Mouse (Mus musculus) urinary bladder, postnatal 14 days (tissue): Measurements from ENCODE around the gene Dcaf5.

Source experiments
- DNase-seq: peaks from one replicate; pipeline ENCODE4 v3.0.0; 2021; ENCODE audit warnings: low spot score

Dcaf5 gene

DNA sequence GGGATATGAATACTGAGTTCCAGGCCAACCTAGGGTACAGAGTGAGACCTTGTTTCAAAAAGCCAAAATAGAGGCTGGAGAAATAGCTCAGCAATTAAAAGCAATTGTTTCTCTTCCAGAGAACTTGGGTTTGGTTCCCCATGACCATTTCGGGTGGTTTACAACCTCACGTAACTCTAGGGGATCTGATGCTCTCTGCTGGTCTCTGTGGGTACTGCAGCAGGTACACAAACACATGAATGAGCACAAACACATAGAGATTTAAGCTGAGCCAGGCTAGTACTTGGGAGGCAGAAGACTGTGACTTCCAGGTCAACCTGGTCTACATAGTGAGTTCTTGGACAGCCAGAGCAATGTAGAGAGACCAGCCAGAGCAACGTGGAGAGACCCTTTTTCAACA is 28.6 kb downstream of the Dcaf5 start:
- peak; percentile 40 for DNase-seq

DNA sequence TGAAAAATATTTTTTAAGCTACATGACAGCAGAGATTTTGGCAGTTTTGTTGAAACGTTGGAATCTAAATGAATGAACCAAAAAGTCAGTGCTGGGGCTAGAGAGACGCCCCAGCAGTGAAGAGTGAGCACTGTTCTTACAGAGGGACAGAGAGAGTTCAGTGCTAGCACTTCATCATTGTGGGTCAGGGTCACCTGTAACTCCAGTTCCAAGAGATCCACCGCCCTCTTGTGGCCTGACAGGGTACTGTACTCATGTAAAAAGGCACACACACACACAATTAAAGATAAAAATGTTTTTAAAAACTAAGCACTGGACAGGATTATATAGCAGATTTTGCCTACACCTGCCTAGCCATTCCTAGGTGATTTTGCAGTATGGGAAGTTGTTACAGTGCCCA is 29.8 kb downstream of the Dcaf5 start:
- peak; percentile 32 for DNase-seq

DNA sequence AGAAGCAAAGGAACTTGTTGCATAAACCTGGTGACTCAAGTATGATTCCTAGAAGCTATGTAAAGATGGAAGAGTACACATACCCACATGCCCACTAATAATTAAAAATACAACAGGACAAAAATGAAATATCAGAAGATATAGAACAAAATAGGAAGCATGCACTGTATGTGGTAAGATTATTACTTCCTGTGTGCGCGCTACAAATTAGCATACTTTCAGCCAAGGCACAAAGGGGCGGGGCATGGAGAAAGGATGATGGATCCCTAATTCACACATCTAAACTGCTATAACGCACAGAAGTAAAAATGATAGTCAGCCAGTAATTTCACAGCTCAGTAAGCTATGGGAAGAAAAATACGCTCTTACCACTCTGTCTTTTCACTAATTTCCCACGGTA is 32.3 kb downstream of the Dcaf5 start:
- no peak for DNase-seq

DNA sequence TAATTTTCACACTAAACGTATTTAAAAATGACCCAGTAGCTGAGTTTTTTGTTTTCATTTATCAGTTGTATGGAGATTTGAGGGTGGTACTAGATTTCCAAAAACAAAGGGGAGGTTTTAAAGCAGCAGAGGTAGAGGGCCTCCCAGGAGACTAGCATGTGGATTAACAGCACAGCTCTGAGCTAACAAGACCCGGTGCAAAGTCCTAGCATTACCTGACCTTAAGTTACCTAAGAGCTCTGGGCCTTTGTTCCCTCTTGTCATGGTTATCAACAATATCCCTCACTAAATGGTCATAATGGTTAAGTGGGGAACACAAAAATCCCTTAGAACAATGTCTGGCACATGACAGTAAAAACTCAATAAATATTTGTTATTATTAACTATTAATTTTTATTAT is 37.3 kb downstream of the Dcaf5 start:
- DNase-seq: no peak

DNA sequence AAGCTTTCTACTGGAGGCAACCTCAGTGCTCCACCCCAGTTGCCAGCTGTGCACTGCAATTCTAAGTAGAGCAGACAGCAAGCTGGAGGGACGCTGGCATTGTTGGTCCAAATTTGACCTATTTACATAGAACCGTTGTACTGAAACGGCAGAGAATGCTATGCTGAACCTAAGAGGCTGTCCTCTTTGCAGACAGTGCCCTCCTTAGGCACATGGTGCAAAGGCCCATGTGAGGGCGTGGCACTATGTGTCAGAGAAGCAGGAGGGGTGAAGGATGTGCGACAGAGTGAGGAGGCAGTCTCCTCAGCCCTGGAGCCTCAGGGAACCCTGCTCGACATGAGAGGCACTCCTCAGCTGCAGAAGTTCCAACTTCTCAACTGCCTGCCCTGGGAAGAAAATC is 40.0 kb downstream of the Dcaf5 start:
- no peak for DNase-seq

DNA sequence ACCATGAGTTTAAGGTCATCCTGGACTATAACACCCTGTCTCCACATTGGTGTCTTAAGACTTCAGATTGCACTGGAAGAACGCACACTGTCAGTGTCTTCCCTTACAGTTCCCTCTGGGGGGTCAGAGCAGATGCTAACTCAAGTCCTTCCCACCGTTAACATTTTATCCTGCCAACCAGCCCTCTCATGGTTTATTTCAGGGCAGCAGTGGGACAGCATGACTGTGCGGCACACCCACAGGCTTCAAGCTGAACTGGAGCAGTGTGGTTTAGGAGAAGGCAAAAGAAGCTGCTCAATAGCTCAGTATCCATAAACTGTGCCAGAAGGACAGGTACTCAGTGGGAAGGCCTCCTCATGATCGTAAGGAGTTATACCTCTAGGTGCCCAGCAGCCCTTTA is 41.1 kb downstream of the Dcaf5 start:
- DNase-seq: no peak

DNA sequence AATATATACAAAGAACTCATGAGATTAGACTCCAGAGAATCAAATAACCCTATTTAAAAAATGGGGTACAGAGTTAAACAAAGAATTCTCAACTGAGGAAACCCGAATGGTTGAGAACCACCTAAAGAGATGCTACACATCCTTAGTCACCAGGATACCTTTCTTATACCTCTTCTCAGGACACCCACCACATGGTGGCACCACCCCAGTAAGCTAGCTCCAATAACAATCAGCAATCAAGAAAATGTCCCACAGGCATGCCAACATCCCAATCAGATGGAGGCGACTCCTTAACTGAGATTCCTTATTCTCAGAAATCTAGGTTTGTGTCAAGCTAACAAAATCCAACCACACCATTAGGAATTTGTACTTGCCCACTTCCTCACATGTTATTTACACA is 42.4 kb downstream of the Dcaf5 start:
- peak; percentile 17 for DNase-seq

DNA sequence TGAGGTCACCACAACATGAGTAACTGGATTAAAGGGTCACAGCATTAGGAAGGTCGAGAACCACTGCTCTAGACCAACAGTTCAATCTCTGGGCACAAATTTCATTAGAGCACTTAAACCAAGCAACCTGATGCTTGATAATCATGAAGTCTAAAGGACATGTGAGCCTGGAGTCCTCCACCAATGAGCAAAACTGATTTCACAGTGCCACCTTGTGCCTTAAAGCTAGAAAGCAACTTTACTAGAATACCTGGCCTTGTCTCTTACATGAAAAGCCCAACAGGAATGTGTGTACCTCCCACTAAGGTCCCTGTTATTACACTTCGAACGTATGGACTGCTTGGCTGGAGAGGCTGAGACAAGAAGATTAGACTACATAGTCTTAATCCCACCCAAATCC is 47.0 kb downstream of the Dcaf5 start:
- no peak for DNase-seq

DNA sequence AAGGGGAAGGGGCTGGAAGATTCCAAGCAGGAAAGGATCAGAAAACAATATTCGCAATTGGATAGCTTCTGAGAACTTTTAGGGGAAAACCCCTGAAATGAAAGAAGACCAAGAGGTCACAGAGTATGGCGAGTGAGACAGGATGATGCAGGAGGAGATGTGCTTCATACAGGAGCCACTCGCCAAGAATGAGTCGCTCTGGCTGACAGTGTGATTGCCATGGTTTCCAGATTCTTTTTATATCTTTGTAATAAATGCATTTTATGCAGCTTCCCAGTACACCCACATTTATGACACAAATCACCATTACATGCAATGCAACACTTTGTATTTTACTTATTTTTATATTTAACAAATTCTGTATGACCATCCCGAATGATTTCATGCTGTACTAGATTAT is 49.1 kb downstream of the Dcaf5 start:
- DNase-seq: no peak

DNA sequence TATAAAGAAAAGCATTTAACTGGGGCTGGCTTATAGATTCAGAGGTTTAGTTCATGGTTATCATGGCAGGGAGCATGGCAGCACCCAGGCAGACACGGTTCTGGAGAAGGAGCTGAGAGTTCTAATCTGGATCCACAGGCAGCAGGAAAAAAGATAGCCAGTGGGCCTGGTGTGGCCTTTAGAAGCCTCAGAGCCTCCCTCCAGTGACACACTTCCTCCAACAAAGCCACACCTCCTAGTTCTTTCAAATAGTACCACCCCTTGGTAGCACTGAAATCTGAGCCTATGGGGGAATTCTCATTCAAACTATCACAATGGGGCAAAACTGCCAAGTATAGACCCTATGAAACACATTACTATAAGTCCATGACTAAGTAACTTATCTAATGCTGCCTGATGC is 51.0 kb downstream of the Dcaf5 start:
- DNase-seq: no peak

DNA sequence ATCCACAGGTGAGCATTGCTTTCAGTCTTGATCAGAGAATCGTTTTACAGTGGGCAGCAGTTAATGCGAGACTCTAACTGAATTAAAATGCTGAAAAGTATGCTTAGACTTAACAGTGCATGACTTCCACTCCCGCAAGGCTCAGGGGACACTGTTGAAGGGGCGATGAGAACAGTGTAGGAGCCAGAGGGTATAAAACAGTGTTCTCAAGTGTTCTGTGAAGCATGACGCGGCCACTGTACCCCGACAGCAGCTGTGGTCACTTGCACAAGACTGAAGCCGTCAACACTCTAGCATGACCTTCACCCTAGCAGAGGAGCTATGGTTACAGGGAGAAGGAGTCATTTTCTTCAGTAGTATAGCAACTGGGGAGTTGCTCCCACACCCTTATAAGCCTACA is 52.9 kb downstream of the Dcaf5 start:
- DNase-seq: no peak

DNA sequence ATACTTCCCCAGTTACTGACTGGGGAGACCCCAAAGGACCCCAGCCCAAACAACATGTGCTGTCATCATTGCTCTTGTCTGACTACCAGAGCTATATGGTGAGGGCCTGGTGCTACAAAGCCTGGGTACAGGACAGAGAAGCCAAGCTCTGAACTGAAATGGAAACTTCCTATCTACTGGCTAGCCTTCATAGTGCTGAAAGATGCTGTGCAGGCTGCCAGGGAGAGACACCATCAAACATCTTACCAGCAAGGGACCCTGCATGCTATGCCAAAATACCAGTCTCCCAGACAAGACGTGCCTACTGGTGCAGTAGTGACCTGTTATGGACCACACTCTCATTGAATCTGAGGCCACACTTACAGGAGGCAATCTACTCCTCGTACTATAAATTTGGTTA is 53.6 kb downstream of the Dcaf5 start:
- DNase-seq: no peak

DNA sequence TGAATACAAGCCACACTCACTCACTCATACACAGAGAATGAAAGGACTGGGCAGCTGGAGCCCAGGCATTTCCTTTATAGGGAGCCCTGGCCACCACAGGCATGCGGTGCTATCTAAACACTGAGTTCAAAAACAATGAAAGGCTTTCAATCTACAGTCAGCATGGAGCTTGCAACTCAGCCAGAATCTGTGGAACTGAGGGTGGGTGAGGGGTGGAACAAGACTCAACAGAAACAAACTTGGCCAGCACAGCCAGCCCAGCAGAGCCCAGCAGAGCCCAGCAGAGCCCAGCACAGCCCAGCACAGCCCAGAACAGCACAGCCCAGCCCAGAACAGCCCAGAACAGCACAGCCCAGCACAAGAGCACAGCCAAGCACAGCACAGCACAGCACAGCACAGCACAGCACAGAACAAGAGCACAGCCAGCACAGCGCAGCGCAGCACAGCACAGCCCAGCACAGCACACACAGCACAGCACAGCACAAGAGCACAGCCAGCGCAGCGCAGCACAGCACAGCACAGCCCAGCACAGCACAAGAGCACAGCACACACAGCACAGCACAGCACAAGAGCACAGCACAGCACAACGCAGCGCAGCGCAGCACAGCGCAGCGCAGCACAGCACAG is 56.5 kb downstream of the Dcaf5 start:
- DNase-seq: no peak

DNA sequence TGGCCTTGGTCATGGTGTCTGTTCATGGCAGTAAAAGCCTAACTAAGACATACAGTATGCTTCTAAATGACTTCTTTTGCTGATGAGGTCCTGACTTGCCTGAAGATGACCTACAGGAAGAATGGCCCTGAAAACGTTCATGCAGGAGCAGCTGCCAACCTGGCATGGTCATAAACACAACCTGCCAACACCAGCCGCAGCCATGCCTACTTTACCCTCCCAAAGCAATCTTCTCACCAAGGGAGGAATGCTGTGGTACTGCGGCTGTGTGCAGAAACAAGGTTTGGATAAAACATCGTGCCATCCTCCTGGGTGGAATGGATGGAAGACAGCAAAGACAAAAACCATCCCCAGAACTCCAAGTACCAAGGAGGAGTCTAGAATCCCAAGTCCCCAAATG is 57.0 kb downstream of the Dcaf5 start:
- DNase-seq: no peak

DNA sequence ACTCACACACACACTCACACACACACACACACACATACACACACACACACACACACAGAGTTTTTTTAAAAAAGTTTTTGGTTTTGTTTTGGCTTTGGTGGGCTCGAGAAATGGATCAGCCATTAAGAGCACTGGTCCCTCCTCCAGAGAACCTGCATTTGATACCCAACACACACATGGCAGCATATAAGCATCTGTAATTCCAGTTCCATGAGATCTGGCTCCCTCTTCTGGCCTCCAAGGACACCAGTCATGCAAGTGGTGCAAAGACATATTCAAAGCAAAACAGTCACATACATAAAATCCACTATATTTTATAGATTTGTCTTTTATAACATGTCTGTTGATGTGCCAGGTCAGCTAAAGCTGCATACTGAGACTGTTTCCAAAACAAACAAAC is 58.8 kb downstream of the Dcaf5 start:
- peak; percentile 12 for DNase-seq

DNA sequence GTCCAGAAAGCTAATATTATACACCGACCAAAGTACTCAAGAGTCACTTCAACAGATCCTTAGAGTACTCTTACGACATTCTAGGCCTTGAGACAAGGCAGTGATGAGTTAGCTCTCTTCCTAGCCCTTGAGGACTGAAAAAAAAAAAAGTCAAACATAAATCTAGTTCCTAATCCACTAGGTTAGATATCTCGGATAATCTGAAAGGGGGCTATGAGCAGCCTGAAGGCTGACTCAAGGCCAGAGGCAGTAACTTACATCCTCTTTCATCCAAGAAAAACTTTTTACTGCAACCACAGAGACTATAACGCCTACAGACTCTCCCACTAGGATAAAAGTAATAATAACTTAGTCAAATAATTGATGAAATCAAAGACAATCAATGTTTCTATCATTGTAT is 60.7 kb downstream of the Dcaf5 start:
- DNase-seq: no peak

DNA sequence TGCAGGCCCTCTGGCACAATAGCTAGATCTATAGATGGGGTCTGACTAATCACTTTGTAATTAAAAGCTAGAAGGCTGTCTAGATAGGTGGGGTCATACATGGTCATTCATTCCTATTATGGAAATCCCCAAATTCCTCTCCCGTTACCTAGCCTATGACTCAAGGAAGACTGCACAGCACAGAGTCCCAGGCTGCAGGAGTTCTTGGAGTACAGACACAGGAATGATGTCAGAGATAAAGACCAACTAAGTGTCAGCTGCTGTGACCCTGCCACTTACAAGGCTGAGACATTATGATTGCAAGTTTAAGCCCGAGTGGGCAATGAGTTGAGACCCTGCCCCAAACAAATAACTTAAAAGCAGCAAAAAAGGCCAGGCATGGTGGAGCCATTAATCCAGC is 61.7 kb downstream of the Dcaf5 start:
- no peak for DNase-seq

DNA sequence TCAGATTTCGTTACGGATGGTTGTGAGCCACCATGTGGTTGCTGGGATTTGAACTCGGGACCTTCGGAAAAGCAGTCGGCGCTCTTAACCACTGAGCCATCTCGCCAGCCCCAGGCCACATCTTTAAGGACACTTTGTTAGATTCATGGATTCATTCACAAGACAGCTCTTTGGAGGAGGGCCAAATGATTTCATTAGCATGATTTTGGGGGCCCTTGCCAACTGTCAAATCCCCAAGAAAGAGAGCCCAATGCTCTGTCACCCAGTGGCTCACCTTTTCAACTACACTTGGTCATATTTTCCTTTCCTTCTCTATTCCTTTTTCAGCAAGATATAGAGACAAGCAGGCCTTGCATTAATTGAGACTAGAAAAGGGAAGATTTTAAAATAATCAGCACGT is 63.5 kb downstream of the Dcaf5 start:
- DNase-seq: no peak

DNA sequence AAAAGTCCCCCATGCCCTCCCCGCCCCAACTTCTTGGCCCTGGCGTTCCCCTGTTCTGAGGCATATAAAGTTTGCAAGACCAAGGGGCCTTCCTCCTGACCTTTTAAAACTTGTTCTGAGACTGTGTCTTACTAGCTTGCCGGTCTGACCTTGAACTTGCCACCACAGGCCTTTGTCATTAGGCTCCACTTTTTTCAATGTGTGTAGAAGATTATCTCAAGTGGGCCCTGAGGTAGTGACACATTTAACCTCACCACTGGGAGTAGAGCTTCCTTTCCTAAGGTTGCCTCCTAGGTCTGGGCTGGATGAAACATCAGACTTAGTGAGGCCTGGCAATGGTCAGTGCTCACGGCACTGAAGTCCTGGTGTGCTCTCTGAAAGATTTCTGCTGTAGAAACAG is 69.2 kb downstream of the Dcaf5 start:
- DNase-seq: no peak

DNA sequence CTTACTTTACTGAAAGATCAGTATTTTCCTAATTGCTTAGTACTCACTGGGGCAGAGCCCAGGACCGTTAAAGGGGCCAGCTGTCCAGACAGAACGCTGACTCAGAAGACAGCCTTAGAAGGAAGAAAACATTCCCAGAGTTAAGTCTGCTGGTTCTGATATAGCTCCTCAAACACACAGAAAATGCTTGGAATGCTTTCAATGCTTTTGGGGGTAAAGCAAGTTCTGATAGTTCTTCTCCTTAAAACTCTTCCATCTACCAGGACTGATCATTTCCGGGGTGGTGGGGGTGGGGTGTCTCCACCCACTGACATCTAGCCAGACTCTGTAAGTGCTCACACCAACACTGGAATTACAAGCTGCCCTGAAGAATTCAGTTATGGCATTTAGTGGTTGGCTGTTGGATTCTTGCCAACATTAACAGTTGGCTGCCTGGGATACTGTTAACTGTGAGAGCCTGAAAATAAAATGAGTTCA is 70.4 kb downstream of the Dcaf5 start:
- DNase-seq: peak; percentile 31

DNA sequence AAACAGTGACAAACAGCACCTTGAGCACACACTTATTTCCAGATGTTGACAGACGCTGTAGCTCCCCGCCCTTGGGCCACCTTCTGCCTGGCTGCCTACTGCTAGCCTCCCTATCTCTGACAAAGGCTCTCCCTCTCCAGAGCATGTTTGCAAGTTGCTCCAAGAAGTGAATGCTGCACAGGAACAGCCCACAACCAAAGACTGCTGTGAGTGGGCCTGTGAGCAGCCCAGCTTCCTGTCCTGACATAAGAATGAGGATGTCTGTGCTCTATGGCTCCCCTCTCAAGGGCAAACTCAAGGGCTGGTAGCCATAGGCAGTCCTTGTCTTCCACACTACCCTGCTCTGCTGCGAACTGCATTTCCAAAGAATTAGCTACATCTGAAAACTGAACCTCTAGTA is 71.1 kb downstream of the Dcaf5 start:
- no peak for DNase-seq

DNA sequence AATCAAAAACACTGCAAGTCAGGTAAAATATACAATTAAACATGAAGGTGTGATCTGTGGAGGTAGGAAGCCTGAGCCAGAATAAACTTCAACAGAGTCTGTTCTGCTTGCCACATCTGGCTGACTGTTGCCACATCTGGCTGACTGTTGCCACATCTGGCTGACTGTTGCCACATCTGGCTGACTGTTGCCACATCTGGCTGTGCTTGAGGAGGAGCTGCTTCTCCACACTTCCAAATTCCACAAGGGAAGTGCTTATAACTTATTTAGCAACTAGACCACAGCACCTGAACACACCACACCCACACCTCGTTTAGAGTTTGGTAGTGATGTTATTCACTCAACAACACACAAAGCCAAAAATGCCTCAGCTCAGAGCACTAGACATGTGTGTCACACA is 74.7 kb downstream of the Dcaf5 start:
- no peak for DNase-seq

DNA sequence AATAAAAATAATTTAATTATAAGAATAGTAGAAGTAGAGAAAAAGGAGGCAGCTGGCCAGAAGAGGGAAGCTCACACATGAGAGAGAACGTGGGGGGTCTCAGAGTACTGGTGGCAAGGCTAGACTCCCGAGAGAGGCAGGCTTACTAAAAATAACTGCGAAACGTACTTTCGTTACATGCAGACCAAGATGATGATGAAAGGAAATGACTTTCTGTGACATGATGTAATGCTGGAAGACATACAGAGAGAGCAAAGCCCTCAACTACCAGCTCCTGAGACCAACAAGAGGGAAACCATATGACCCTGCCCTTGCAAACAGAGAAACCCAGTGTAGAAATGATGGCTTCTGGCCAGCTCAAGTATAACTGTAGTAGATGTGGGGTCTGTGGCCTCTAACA is 76.1 kb downstream of the Dcaf5 start:
- no peak for DNase-seq

DNA sequence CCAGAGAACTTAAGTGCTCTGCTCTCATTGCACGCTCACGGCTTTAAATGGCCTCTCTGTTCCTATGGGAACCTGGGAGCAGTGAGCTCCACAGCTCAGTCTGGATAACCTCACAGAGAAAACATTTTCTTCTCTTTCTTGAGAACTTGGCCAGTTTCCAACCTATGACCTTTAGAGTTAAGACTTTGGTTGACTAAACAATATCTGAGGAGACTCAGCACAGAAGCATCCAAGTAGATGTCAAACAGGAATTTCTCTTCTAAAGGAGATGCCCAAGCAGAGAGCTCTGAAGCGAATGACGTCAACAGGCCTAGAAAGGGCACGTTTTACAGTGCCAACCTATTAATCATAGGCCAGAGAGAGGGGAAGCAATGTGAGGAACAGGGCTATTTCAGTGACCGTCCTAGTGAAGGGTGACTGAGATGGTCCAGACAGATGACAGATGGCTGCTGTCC is 91.6 kb downstream of the Dcaf5 start:
- DNase-seq: peak; percentile 20

DNA sequence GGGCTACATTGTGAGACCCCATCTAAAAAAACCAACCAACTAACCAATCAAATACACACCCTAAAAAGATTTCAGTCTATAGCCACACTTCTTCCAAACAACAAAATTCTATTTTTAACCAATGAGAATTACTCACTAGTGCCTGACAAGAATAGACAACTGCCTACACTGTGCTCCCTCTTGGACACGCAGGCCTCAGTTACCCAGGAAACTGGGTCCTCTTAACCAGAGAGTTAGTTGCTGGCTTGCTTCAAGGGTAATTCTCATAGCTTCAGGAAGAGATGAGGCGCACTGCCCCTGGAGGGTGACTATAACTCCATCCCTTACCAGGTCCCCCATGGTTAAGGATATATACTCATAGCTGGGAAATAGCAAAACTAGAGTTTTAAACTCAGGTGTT is 95.5 kb downstream of the Dcaf5 start:
- no peak for DNase-seq
